Mouse (Mus musculus): ENCODE measurements around the gene Acnat2.
"Not testable (repeated sequence)": the region's sequence is repeated elsewhere in the genome, so short reads cannot be mapped to it uniquely, and the experiment has no call there.

Acnat2 gene

DNA sequence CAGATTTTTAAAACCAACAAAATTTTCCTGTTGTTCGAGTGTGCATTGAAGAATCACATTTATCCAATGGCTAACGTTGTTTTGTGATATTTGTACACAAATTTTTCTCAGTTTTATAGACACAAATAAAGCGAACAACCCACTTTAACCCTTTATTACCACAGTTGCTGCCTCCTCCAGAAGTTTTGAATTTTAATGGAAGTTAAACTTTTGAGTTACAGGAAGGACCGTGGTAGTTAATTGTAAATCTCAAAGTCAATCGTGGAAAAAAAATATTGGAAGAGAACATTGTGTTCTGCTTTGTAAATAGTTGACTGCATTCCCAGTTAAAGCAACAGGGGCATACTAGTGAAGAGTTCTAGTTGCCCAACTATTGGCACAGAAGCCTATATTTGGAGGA, at the start of gene Acnat2:
Acnat2 (minus strand) TSS at position 195 of the 400 bp plus-strand sequence.
- DNase-seq (ENCODE audit: low read depth, low spot score) = not testable (repeated sequence)

- no peak for DNase-seq (ENCODE audit: low read depth, low spot score)
Measured at GRCm38 (mm10) chr4:49456171-49456570, 48.2 kb upstream of the Acnat2 start.

GRCm38 (mm10) chr4:49451848-49452551, 44.0 kb upstream of the Acnat2 start:
- no peak for DNase-seq (ENCODE audit: low read depth, low spot score)

DNA sequence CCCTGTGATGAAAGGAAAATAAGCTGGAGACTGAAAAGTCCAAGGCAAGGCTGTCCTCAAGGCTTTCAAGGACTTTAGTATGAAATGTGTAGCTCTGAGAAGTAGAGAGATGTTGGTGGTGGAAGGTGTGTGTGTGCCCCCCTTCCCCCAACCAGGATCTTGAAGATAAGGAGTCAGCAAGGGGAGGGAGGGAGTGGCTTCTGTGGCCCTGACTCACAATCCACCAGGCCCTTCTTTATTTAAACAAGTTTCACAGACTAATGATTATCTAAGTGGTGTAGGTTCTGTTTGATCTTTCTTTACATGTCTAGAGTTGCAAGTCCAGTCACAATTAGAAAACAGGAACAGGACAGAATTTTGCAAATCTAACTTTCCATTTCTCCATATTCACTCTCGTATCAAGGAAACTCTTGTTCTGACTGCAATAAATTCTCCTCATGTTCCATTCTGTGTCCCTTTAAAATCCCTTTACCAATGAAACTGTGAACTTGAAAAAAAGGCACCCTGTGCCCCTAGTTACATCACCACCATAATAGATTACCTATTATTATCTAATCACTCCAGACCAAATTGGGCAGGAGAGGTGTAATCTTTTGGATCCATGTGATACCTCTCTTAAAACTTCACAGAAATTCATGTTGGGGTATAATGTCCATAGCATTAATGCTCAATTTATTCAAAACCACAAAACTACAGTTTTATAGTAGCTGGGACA, 43.3 kb upstream of the Acnat2 start:
- not testable (repeated sequence) for DNase-seq (ENCODE audit: low read depth, low spot score)

GRCm38 (mm10) chr4:49436968-49437367, 29.0 kb upstream of the Acnat2 start:
- not testable (repeated sequence) for DNase-seq (ENCODE audit: low read depth, low spot score)

- DNase-seq (ENCODE audit: low read depth, low spot score) = not testable (repeated sequence)
Measured at GRCm38 (mm10) chr4:49410151-49410550, 2.2 kb upstream of the Acnat2 start.

DNA sequence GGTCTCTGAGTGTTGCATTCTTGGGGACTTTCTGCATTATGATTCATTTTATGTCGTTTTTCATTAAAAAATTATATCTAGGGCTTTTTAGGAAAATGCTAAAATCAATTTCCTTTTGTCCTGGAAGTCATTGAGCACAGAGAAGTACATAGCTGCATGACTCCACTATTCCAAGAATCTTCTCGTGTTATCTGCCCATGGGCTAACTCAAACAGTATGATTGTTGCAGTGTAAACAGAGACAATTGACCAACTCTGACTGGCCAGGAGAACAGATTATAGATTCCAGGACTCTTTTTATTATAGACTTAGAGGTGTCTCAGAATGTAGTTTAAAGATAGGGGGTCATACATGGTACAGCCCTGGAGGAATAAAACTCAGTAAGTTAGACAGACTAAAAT, 21.1 kb downstream of the Acnat2 start:
- DNase-seq (ENCODE audit: low read depth, low spot score) = no peak

DNA sequence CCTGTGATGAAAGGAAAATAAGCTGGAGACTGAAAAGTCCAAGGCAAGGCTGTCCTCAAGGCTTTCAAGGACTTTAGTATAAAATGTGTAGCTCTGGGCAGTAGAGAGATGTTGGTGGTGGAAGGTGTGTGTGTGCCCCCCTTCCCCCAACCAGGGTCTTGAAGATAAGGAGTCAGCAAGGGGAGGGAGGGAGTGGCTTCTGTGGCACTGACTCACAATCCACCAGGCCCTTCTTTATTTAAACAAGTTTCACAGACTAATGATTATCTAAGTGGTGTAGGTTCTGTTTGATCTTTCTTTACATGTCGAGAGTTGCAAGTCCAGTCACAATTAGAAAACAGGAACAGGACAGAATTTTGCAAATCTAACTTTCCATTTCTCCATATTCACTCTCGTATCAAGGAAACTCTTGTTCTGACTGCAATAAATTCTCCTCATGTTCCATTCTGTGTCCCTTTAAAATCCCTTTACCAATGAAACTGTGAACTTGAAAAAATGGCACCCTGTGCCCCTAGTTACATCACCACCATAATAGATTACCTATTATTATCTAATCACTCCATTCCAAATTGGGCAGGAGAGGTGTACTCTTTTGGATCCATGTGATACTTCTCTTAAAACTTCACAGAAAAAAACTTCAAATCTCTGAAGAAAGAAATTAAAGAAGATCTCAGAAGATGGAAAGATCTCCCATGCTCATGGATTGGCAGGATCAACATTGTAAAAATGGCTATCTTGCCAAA, 24.2 kb downstream of the Acnat2 start:
- not testable (repeated sequence) for DNase-seq (ENCODE audit: low read depth, low spot score)

- DNase-seq (ENCODE audit: low read depth, low spot score) = not testable (repeated sequence)
Measured at GRCm38 (mm10) chr4:49368046-49368445, 39.9 kb downstream of the Acnat2 start.

- no peak for DNase-seq (ENCODE audit: low read depth, low spot score)
Measured at GRCm38 (mm10) chr4:49357097-49357496, 50.9 kb downstream of the Acnat2 start.

- DNase-seq (ENCODE audit: low read depth, low spot score) = no peak
Measured at GRCm38 (mm10) chr4:49350470-49350869, 57.5 kb downstream of the Acnat2 start.

DNA sequence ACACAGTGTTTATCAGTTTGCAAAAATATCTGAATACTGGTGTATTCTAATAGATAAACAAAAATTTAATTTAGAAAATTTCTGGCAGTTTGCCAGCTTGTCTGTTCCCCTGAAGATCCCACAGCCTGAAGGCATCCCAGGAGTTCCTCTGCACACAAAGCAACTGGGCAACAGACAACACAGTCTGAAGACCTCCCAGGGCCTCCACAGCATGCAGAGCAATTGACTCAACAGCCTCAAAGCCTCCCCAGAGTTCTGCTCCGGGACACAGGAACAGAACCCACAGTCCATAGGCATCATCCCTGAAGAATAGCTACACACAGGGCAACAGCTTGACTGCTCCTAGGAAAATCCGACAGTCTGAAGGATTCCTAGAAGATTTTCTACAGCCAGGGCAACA, 59.3 kb downstream of the Acnat2 start:
- DNase-seq (ENCODE audit: low read depth, low spot score) = no peak

- DNase-seq (ENCODE audit: low read depth, low spot score) = not testable (repeated sequence)
Measured at GRCm38 (mm10) chr4:49348001-49348400, 60.0 kb downstream of the Acnat2 start.

DNA sequence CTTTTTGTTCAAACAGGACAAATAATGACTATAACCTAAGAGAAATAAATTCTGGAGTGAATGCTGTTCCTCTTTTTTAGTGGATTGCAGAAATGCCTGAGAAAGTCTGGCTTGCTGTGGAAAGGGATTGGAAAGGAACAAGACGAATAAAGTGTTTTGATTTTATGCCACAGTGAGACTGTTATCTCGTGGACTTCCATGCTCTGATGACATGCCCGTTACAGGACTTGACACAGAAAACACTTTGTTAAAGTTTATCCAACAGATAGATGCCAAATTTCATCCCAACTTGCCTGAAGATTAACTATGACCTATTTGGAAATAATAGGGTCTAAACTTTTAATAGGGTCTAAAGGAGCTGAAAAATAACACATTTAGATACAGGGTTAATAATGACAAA, 67.9 kb downstream of the Acnat2 start:
- not testable (repeated sequence) for DNase-seq (ENCODE audit: low read depth, low spot score)

GRCm38 (mm10) chr4:49337949-49338348, 70.0 kb downstream of the Acnat2 start:
- not testable (repeated sequence) for DNase-seq (ENCODE audit: low read depth, low spot score)
